Mouse (Mus musculus): ENCODE measurements around the gene Sigirr. TPM values are rescaled to one million over a fixed set of nuclear protein-coding genes. Genes with fewer than 3 reads are reported as not detected.

Sigirr gene
- polyA plus RNA-seq, 1 experiment from 2014 or later, result 12.6 TPM

- no peak overlapping the region for H3K4me2 ChIP-seq (replicated peaks; ENCODE audit: low read depth)
- H3K9ac ChIP-seq (ENCODE audit: low read length), result no peak overlapping the region
- 0 out of 2 replicates have a peak, but pooled peaks cover 4% of the 10 kb centered on the region for H3K4me1 ChIP-seq (replicated peaks; ENCODE audit: control insufficient read depth, insufficient read depth)
- H3K27ac ChIP-seq (replicated peaks), result no peak overlapping the region
- H3K9me3 ChIP-seq (ENCODE audit: control insufficient read depth, low read length), result no peaks in the 10 kb centered on the region
- DNase-seq (ENCODE audit: low spot score) (no peak), ATAC-seq (ENCODE audit: low FRiP score, low TSS enrichment) (no peak)
- no peak overlapping the region for H3K4me3 ChIP-seq (ENCODE audit: low read depth, low read length)
- 93% methylated on average over 3 of the region's 3 CpGs for WGBS
- TF ChIP-seq EP300 (optimal IDR thresholded peaks at IDR 0.05) (no peak), CTCF (IDR thresholded peaks at IDR 0.05; ENCODE audit: low read depth) (no peak)
- no peaks in the 10 kb centered on the region for H3K36me3 ChIP-seq (ENCODE audit: control insufficient read depth, insufficient read depth, low read length)
- no peaks in the 10 kb centered on the region for H3K27me3 ChIP-seq (ENCODE audit: control insufficient read depth, insufficient read depth, low read length)
Measured at GRCm38 (mm10) chr7:141063353-141063752, 37.0 kb downstream of the Sigirr start.

GRCm38 (mm10) chr7:141062525-141062924, 37.8 kb downstream of the Sigirr start:
- Histone ChIP-seq H3K9ac (ENCODE audit: low read length) (no peak overlapping the region), H3K27ac (replicated peaks) (no peak overlapping the region), H3K27me3 (ENCODE audit: control insufficient read depth, insufficient read depth, low read length) (no peaks in the 10 kb centered on the region), H3K4me1 (replicated peaks; ENCODE audit: control insufficient read depth, insufficient read depth) (0 out of 2 replicates have a peak, but pooled peaks cover 4% of the 10 kb centered on the region), H3K9me3 (ENCODE audit: control insufficient read depth, low read length) (no peaks in the 10 kb centered on the region), H3K4me2 (replicated peaks; ENCODE audit: low read depth) (no peak overlapping the region), H3K4me3 (ENCODE audit: low read depth, low read length) (no peak overlapping the region), H3K36me3 (ENCODE audit: control insufficient read depth, insufficient read depth, low read length) (no peaks in the 10 kb centered on the region)
- ATAC-seq (ENCODE audit: low FRiP score, low TSS enrichment), result no peak
- DNase-seq (ENCODE audit: low spot score), result no peak
- TF ChIP-seq CTCF (IDR thresholded peaks at IDR 0.05; ENCODE audit: low read depth) (no peak), EP300 (optimal IDR thresholded peaks at IDR 0.05) (no peak)
- WGBS, result 82% methylated on average over 7 of the region's 7 CpGs

- TF ChIP-seq CTCF (IDR thresholded peaks at IDR 0.05; ENCODE audit: low read depth), result no peak
- TF ChIP-seq EP300 (optimal IDR thresholded peaks at IDR 0.05), result no peak
- under 1% methylated on average over 37 of the region's 37 CpGs for WGBS
- Histone ChIP-seq H3K9me3 (ENCODE audit: control insufficient read depth, low read length) (no peaks in the 10 kb centered on the region), H3K27me3 (ENCODE audit: control insufficient read depth, insufficient read depth, low read length) (no peaks in the 10 kb centered on the region), H3K9ac (ENCODE audit: low read length) (peak overlapping the region; percentile 59), H3K4me1 (replicated peaks; ENCODE audit: control insufficient read depth, insufficient read depth) (0 out of 2 replicates have a peak, but pooled peaks cover 4% of the 10 kb centered on the region), H3K27ac (replicated peaks) (no peak overlapping the region), H3K4me3 (ENCODE audit: low read depth, low read length) (peak overlapping the region; percentile 48), H3K36me3 (ENCODE audit: control insufficient read depth, insufficient read depth, low read length) (no peaks in the 10 kb centered on the region), H3K4me2 (replicated peaks; ENCODE audit: low read depth) (peak overlapping the region; percentile 97)
- DNase-seq (ENCODE audit: low spot score) (no peak), ATAC-seq (ENCODE audit: low FRiP score, low TSS enrichment) (0 out of 2 replicates have a peak, but pooled peaks have one; percentile 24)
Measured at GRCm38 (mm10) chr7:141061269-141061692, 39.1 kb downstream of the Sigirr start.

GRCm38 (mm10) chr7:141060426-141061242, 39.7 kb downstream of the Sigirr start, which contains the start of gene B4galnt4:
B4galnt4 (plus strand) TSS chr7:141061104.
- no peaks in the 10 kb centered on the region for H3K9me3 ChIP-seq (ENCODE audit: control insufficient read depth, low read length)
- H3K4me3 ChIP-seq (ENCODE audit: low read depth, low read length), result peak within 1 kb of the TSS; percentile 48
- no peak for TF ChIP-seq EP300 (optimal IDR thresholded peaks at IDR 0.05)
- no peak for TF ChIP-seq CTCF (IDR thresholded peaks at IDR 0.05; ENCODE audit: low read depth)
- no peaks in the 10 kb centered on the region for H3K27me3 ChIP-seq (ENCODE audit: control insufficient read depth, insufficient read depth, low read length)
- peak; percentile 80 for ATAC-seq (ENCODE audit: low FRiP score, low TSS enrichment)
- H3K4me2 ChIP-seq (replicated peaks; ENCODE audit: low read depth), result peak within 1 kb of the TSS; percentile 97
- H3K4me1 ChIP-seq (replicated peaks; ENCODE audit: control insufficient read depth, insufficient read depth), result 0 out of 2 replicates have a peak, but pooled peaks cover 4% of the 10 kb centered on the region
- H3K36me3 ChIP-seq (ENCODE audit: control insufficient read depth, insufficient read depth, low read length), result no peaks in the 10 kb centered on the region
- DNase-seq (ENCODE audit: low spot score), result peak; percentile 82
- no peak within 1 kb of the TSS for H3K27ac ChIP-seq (replicated peaks)
- WGBS, result 2% methylated on average over 52 of the region's 72 CpGs
- H3K9ac ChIP-seq (ENCODE audit: low read length), result peak within 1 kb of the TSS; percentile 59

GRCm38 (mm10) chr7:141059929-141060328, 40.4 kb downstream of the Sigirr start:
- H3K4me1 ChIP-seq (replicated peaks; ENCODE audit: control insufficient read depth, insufficient read depth), result 0 out of 2 replicates have a peak, but pooled peaks cover 4% of the 10 kb centered on the region
- DNase-seq (ENCODE audit: low spot score), result no peak
- no peak overlapping the region for H3K9ac ChIP-seq (ENCODE audit: low read length)

More at GRCm38 (mm10) chr7:141059929-141060328, 40.4 kb downstream of the Sigirr start:
- WGBS, result 62% methylated on average over 2 of the region's 2 CpGs
- no peak overlapping the region; the same call in 1 of the 2 replicates for H3K4me3 ChIP-seq (ENCODE audit: low read depth, low read length)
- peak overlapping the region; percentile 97; the same call in 1 of the 2 replicates for H3K4me2 ChIP-seq (replicated peaks; ENCODE audit: low read depth)
- no peak overlapping the region for H3K27ac ChIP-seq (replicated peaks)
- no peaks in the 10 kb centered on the region for H3K27me3 ChIP-seq (ENCODE audit: control insufficient read depth, insufficient read depth, low read length)
- H3K36me3 ChIP-seq (ENCODE audit: control insufficient read depth, insufficient read depth, low read length), result no peaks in the 10 kb centered on the region
- H3K9me3 ChIP-seq (ENCODE audit: control insufficient read depth, low read length), result no peaks in the 10 kb centered on the region
- TF ChIP-seq EP300 (optimal IDR thresholded peaks at IDR 0.05), result no peak
- no peak for TF ChIP-seq CTCF (IDR thresholded peaks at IDR 0.05; ENCODE audit: low read depth)
- ATAC-seq (ENCODE audit: low FRiP score, low TSS enrichment), result 0 out of 2 replicates have a peak, but pooled peaks have one; percentile 25

Measured in stomach, postnatal 0 days (tissue).